Mouse (Mus musculus) frontal cortex, postnatal 14 days (tissue): ENCODE results near the gene Cobl.

Experiments
- DNase-seq, 2 experiments: peaks; one replicate each; pipeline ENCODE4 v3.0.0; 2022; ENCODE audit warnings: low spot score in 2 of 2

The Cobl gene

GRCm38 (mm10) chr11:12227343-12227742 is 237.4 kb downstream of the Cobl start:
- DNase-seq = no peak

GRCm38 (mm10) chr11:12219594-12220530 is 244.9 kb downstream of the Cobl start:
- no peak for DNase-seq

- DNase-seq = no peak
Observed at GRCm38 (mm10) chr11:12216897-12217296, 247.9 kb downstream of the Cobl start.

GRCm38 (mm10) chr11:12215582-12215981 is 249.2 kb downstream of the Cobl start:
- DNase-seq = no peak

GRCm38 (mm10) chr11:12208574-12208973 is 256.2 kb downstream of the Cobl start:
- no peak for DNase-seq

- DNase-seq = no peak
Observed at GRCm38 (mm10) chr11:12205201-12206161, 259.3 kb downstream of the Cobl start.

- DNase-seq = no peak
Observed at GRCm38 (mm10) chr11:12199441-12199840, 265.3 kb downstream of the Cobl start.

GRCm38 (mm10) chr11:12198700-12199349 is 265.9 kb downstream of the Cobl start:
- DNase-seq = no peak

GRCm38 (mm10) chr11:12198017-12198416 is 266.7 kb downstream of the Cobl start:
- DNase-seq = no peak

GRCm38 (mm10) chr11:12197542-12197941 is 267.2 kb downstream of the Cobl start:
- DNase-seq = no peak

GRCm38 (mm10) chr11:12195390-12195789 is 269.4 kb downstream of the Cobl start:
- DNase-seq = no peak

GRCm38 (mm10) chr11:12193369-12193768 is 271.4 kb downstream of the Cobl start:
- no peak for DNase-seq

- no peak for DNase-seq
Observed at GRCm38 (mm10) chr11:12191386-12191785, 273.4 kb downstream of the Cobl start.

GRCm38 (mm10) chr11:12190417-12190816 is 274.3 kb downstream of the Cobl start:
- DNase-seq = no peak
